Mouse (Mus musculus): Measurements from ENCODE around the gene Nmnat1. TPM values are rescaled to one million over a fixed set of nuclear protein-coding genes. Genes with fewer than 3 reads are reported as not detected.

Nmnat1 gene
- total and polyA plus RNA-seq, 3 experiments, result 19.8 to 22.3 TPM; not detected in 1

DNA sequence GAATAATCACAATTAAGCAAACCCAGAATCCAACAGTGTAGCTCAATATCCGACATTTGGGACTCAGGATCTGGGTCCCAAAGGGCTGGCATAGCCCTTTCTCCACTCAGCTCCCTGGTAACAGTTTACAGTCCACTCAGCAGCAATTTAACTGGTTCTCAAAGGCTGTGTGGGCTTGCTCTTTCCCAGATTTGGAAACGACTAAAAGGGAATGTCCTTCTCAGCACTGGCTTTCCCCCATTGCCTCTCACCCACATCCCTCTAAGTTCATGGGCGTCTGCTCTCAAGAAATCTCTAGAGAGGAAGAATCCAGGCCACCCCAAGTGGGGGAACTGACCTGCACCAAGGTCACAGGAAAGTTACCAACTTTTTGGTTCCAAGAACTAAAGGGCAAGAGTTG, 436 bp downstream of the Nmnat1 start:
- Histone ChIP-seq H3K27me3 (ENCODE audit: control insufficient read depth in 1 of 2, insufficient read depth in 2 of 2, low read length in 2 of 2) (no peaks in the 10 kb centered on the region), H3K27ac (ENCODE audit: control insufficient read depth, low read depth, low read length) (peak overlapping the region; percentile 65), H3K4me1 (ENCODE audit: control insufficient read depth in 1 of 2, insufficient read depth in 2 of 2, low read length in 2 of 2) (peaks cover 4% of the 10 kb centered on the region in 2 experiments; a peak in 2 of 4 replicates), H3K36me3 (ENCODE audit: control insufficient read depth in 1 of 2, insufficient read depth in 2 of 2, low read length in 2 of 2) (peaks cover 4 to 9% of the 10 kb centered on the region in 2 experiments), H3K4me3 (ENCODE audit: control insufficient read depth in 1 of 2, insufficient read depth in 1 of 2, low read depth in 2 of 2, low read length in 2 of 2) (peak overlapping the region; percentile 91 to 94), H3K9ac (ENCODE audit: control insufficient read depth, low read depth, low read length, poor library complexity, severe bottlenecking) (peak overlapping the region; percentile 79), H3K79me2 (ENCODE audit: control insufficient read depth, insufficient read depth, low read length, poor library complexity) (peaks cover 18% of the 10 kb centered on the region), H3K9me3 (replicated peaks; ENCODE audit: insufficient read depth, low read length) (no peaks in the 10 kb centered on the region)
- TF ChIP-seq JUND (IDR thresholded peaks at IDR 0.05; ENCODE audit: low read depth, low read length), result no peak
- no peak for TF ChIP-seq CTCF (IDR thresholded peaks at IDR 0.05 in 2 of 3, conservative IDR thresholded peaks at IDR 0.05 in 1 of 3; ENCODE audit: control insufficient read depth in 1 of 3, insufficient read depth in 1 of 3, low read depth in 2 of 3, low read length in 3 of 3, poor library complexity in 1 of 3, severe bottlenecking in 1 of 3)
- no peak for TF ChIP-seq ELF1 (IDR thresholded peaks at IDR 0.05; ENCODE audit: low read depth, low read length)
- TF ChIP-seq ZKSCAN1 (IDR thresholded peaks at IDR 0.05; ENCODE audit: low read depth, low read length), result no peak
- TF ChIP-seq ETS1 (IDR thresholded peaks at IDR 0.05; ENCODE audit: low read depth, low read length), result no peak
- TF ChIP-seq RCOR1 (IDR thresholded peaks at IDR 0.05; ENCODE audit: low read depth, low read length), result no peak
- no peak for TF ChIP-seq BHLHE40 (IDR thresholded peaks at IDR 0.05; ENCODE audit: borderline replicate concordance, low read depth, low read length)
- TF ChIP-seq MYB (IDR thresholded peaks at IDR 0.05; ENCODE audit: low read depth, low read length), result no peak
- no peak for TF ChIP-seq NRF1 (IDR thresholded peaks at IDR 0.05; ENCODE audit: insufficient read depth, low read depth, low read length, poor library complexity, severe bottlenecking)
- no peak for TF ChIP-seq USF1 (IDR thresholded peaks at IDR 0.05; ENCODE audit: low read depth, low read length)
- no peak for TF ChIP-seq ZMIZ1 (IDR thresholded peaks at IDR 0.05; ENCODE audit: low read depth, low read length)
- no peak for DNase-seq (ENCODE audit: low read depth, low spot score)

DNA sequence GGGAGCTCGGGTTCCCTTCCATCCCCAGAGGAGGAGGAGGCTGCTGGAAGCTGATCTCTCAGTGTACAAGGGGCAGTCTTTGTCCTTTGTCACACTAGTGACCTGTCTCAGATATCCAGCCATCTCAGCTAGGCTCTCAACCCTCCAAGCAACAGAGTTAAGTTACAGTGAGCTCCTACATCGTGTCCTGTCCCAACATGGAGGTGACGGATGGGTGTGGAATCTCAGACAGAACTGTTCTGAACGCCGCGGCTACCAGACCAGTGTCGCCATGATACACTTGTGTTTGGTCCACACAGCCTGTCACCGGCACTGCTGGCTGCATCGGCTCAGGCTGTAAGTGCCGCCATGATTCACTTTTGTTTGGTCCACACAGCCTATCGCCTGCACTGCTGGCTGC, 7.9 kb downstream of the Nmnat1 start, which contains the start of gene Tmem274:
Gene Tmem274, plus strand, starts transcription at position 301 of the 400 bp plus-strand sequence.
- Histone ChIP-seq H3K27me3 (ENCODE audit: control insufficient read depth in 1 of 2, insufficient read depth in 2 of 2, low read length in 2 of 2) (no peaks in the 10 kb centered on the region), H3K36me3 (ENCODE audit: control insufficient read depth in 1 of 2, insufficient read depth in 2 of 2, low read length in 2 of 2) (no peaks in the 10 kb centered on the region), H3K27ac (ENCODE audit: control insufficient read depth, low read depth, low read length) (no peak within 1 kb of the TSS), H3K9me3 (replicated peaks; ENCODE audit: insufficient read depth, low read length) (no peaks in the 10 kb centered on the region), H3K9ac (ENCODE audit: control insufficient read depth, low read depth, low read length, poor library complexity, severe bottlenecking) (no peak within 1 kb of the TSS), H3K79me2 (ENCODE audit: control insufficient read depth, insufficient read depth, low read length, poor library complexity) (no peaks in the 10 kb centered on the region), H3K4me1 (ENCODE audit: control insufficient read depth in 1 of 2, insufficient read depth in 2 of 2, low read length in 2 of 2) (no peaks in the 10 kb centered on the region), H3K4me3 (ENCODE audit: control insufficient read depth in 1 of 2, insufficient read depth in 1 of 2, low read depth in 2 of 2, low read length in 2 of 2) (no peak within 1 kb of the TSS)
- DNase-seq (ENCODE audit: low read depth, low spot score), result no peak
- no peak for TF ChIP-seq KAT2A (conservative IDR thresholded peaks at IDR 0.05; ENCODE audit: low read depth, low read length)
- no peak for TF ChIP-seq GATA1 (IDR thresholded peaks at IDR 0.05; ENCODE audit: low read depth, low read length)
- no peak for TF ChIP-seq TAL1 (IDR thresholded peaks at IDR 0.05; ENCODE audit: low read length)
- no peak for TF ChIP-seq NRF1 (IDR thresholded peaks at IDR 0.05; ENCODE audit: insufficient read depth, low read depth, low read length, poor library complexity, severe bottlenecking)
- no peak for TF ChIP-seq BHLHE40 (IDR thresholded peaks at IDR 0.05; ENCODE audit: borderline replicate concordance, low read depth, low read length)
- no peak for TF ChIP-seq RAD21 (IDR thresholded peaks at IDR 0.05; ENCODE audit: low read depth, low read length)
- no peak for TF ChIP-seq USF2 (IDR thresholded peaks at IDR 0.05; ENCODE audit: borderline replicate concordance in 1 of 2, insufficient read depth in 1 of 2, low read depth in 1 of 2, low read length in 2 of 2)
- TF ChIP-seq MYB (IDR thresholded peaks at IDR 0.05; ENCODE audit: low read depth, low read length), result no peak
- TF ChIP-seq POLR2AphosphoS5 (IDR thresholded peaks at IDR 0.05; ENCODE audit: borderline replicate concordance, low read depth, low read length), result no peak
- TF ChIP-seq JUND (IDR thresholded peaks at IDR 0.05; ENCODE audit: low read depth, low read length), result no peak
- no peak for TF ChIP-seq MEF2A (IDR thresholded peaks at IDR 0.05; ENCODE audit: extremely low read depth, insufficient replicate concordance, low read depth, low read length, poor library complexity, severe bottlenecking)
- no peak for TF ChIP-seq MAX (IDR thresholded peaks at IDR 0.05; ENCODE audit: low read length)
- no peak for TF ChIP-seq ZC3H11A (IDR thresholded peaks at IDR 0.05; ENCODE audit: low read depth, low read length)

All from MEL (cell line).